Mouse (Mus musculus): Measurements from ENCODE around the gene Prnp. TPM values are rescaled to one million over a fixed set of nuclear protein-coding genes. Genes with fewer than 3 reads are reported as not detected.

Gene Prnp
- polyA plus RNA-seq, 1 experiment from 2014 or later: 63.8 TPM

DNA sequence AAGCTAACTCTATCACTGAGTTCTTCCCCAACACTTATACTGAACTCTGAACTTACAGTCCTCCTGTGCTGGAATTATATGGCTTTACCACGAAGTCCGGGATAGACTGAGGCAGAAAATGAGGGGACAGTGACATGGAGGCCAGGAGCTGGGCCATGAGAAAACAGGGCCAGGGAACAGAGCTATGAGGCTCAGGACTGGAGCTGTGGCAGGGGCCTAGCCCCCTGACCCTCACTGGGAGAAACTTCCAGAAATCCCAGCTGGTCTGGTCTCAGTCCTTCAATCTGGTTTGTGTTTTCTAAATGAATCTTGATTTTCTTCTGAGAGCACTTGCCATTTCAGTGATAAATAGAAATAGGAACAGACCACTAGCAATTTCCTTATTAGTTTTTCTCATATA is 24.5 kb downstream of the Prnp start:
- Histone ChIP-seq H3K9ac (ENCODE audit: low read depth, low read length) (no peak overlapping the region), H3K4me2 (ENCODE audit: low read length) (no peak overlapping the region), H3K36me3 (ENCODE audit: insufficient read depth, low read length) (0 out of 2 replicates have a peak, but pooled peaks cover 3% of the 10 kb centered on the region), H3K27me3 (ENCODE audit: insufficient read depth, low read length) (no peaks in the 10 kb centered on the region), H3K4me3 (replicated peaks; ENCODE audit: low read depth, low read length) (no peak overlapping the region), H3K9me3 (replicated peaks; ENCODE audit: low read length) (no peaks in the 10 kb centered on the region), H3K27ac (no peak overlapping the region), H3K4me1 (replicated peaks; ENCODE audit: insufficient read depth, low read length) (no peaks in the 10 kb centered on the region)
- DNase-seq (ENCODE audit: low spot score) (no peak), ATAC-seq (replicated peaks; ENCODE audit: low FRiP score, low read depth) (no peak)
- 88% methylated on average over 2 of the region's 2 CpGs for WGBS
- TF ChIP-seq CTCF (IDR thresholded peaks at IDR 0.05; ENCODE audit: low read depth): no peak

DNA sequence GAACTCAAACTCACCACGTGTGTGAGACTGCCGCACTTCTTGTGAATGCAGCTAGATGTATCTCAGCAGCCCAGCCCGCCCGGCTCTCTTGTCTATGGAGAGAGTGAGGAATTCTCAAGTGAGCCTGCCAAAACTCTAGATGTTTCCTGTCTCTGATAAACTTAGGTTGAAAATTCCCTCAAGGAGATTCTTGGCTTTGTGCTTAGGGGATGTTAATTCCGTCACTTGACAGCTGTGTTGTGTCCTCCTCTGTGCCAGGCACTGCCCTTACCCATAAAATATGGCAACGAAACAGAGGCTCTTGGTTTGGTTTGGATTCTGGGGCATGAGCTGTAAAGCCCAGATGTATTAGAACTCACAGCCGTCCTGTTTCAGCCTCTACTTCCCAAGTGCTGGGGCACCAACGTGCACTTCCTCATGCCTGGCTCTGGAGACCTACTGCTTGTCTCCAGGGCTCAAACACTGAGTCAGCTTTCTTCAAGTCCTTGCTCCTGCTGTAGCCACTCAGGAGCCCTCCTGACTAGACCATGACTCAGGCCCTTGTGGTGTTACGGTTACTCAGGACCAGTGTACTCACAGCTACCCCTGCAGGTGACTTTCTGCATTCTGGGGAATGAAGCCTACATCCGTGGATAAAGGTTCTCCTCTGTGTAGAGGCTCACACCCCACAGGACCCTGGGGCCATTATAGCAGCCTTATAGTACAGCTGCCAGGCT is 25.8 kb downstream of the Prnp start:
- H3K9ac ChIP-seq (ENCODE audit: low read depth, low read length): no peak overlapping the region
- TF ChIP-seq CTCF (IDR thresholded peaks at IDR 0.05; ENCODE audit: low read depth): peak; percentile 60
- no peak overlapping the region for H3K27ac ChIP-seq
- no peaks in the 10 kb centered on the region for H3K27me3 ChIP-seq (ENCODE audit: insufficient read depth, low read length)
- H3K4me2 ChIP-seq (ENCODE audit: low read length): no peak overlapping the region
- peak; percentile 16 for DNase-seq (ENCODE audit: low spot score)
- peak; percentile 60; the same call in 1 of the 2 replicates for ATAC-seq (replicated peaks; ENCODE audit: low FRiP score, low read depth)
- no peak overlapping the region for H3K4me3 ChIP-seq (replicated peaks; ENCODE audit: low read depth, low read length)
- 0 out of 2 replicates have a peak, but pooled peaks cover 3% of the 10 kb centered on the region for H3K36me3 ChIP-seq (ENCODE audit: insufficient read depth, low read length)
- 61% methylated on average over 10 of the region's 10 CpGs for WGBS
- H3K9me3 ChIP-seq (replicated peaks; ENCODE audit: low read length): no peaks in the 10 kb centered on the region
- no peaks in the 10 kb centered on the region for H3K4me1 ChIP-seq (replicated peaks; ENCODE audit: insufficient read depth, low read length)

- Histone ChIP-seq H3K27me3 (ENCODE audit: insufficient read depth, low read length) (no peaks in the 10 kb centered on the region), H3K4me3 (replicated peaks; ENCODE audit: low read depth, low read length) (no peak overlapping the region), H3K36me3 (ENCODE audit: insufficient read depth, low read length) (0 out of 2 replicates have a peak, but pooled peaks cover 3% of the 10 kb centered on the region), H3K4me2 (ENCODE audit: low read length) (no peak overlapping the region), H3K9me3 (replicated peaks; ENCODE audit: low read length) (no peaks in the 10 kb centered on the region), H3K9ac (ENCODE audit: low read depth, low read length) (no peak overlapping the region), H3K27ac (no peak overlapping the region), H3K4me1 (replicated peaks; ENCODE audit: insufficient read depth, low read length) (no peaks in the 10 kb centered on the region)
- no peak for DNase-seq (ENCODE audit: low spot score)
- no peak for TF ChIP-seq CTCF (IDR thresholded peaks at IDR 0.05; ENCODE audit: low read depth)
- WGBS: 98% methylated on average over 10 of the region's 10 CpGs
- ATAC-seq (replicated peaks; ENCODE audit: low FRiP score, low read depth): no peak
Measured at GRCm38 (mm10) chr2:131936410-131936809, 26.7 kb downstream of the Prnp start.

DNA sequence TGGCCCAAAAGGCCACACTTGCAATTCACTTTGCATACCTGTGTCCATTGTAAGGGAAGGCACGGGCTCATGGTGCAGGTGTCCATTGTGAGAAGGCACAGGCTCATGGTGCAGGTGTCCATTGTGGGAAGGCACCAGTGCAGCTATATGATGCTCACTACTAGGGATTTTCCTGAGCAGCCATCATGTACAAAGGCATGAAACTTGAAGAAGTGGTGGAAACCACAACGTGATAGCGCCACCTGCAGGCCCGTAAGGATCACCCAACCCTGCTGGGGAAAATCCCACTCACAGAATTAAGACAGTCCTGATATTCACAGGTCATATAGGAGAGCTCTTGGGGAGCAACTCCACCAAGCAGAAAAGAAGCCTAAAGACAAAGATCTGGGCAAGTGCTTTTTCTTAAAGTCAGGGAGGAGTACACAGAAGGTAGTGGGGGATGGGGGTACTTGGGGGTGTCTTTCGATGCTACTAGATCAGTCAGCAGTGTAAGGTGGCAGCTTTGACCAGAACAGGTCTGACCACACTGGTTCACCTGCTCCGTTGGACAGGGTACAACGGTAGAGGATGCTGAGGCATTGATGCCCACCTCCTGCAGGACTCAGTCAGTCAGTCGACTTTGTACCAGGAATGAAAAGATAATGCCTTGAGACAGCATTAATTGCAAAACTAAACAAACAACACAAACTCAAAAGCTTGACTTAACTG is 29.8 kb downstream of the Prnp start:
- Histone ChIP-seq H3K36me3 (ENCODE audit: insufficient read depth, low read length) (0 out of 2 replicates have a peak, but pooled peaks cover 3% of the 10 kb centered on the region), H3K4me1 (replicated peaks; ENCODE audit: insufficient read depth, low read length) (no peaks in the 10 kb centered on the region), H3K27me3 (ENCODE audit: insufficient read depth, low read length) (no peaks in the 10 kb centered on the region), H3K27ac (no peak overlapping the region), H3K9ac (ENCODE audit: low read depth, low read length) (no peak overlapping the region), H3K9me3 (replicated peaks; ENCODE audit: low read length) (no peaks in the 10 kb centered on the region), H3K4me3 (replicated peaks; ENCODE audit: low read depth, low read length) (no peak overlapping the region), H3K4me2 (ENCODE audit: low read length) (no peak overlapping the region)
- TF ChIP-seq CTCF (IDR thresholded peaks at IDR 0.05; ENCODE audit: low read depth): peak; percentile 79
- WGBS: 45% methylated on average over 8 of the region's 8 CpGs
- ATAC-seq (replicated peaks; ENCODE audit: low FRiP score, low read depth) (no peak), DNase-seq (ENCODE audit: low spot score) (peak; percentile 81)

DNA sequence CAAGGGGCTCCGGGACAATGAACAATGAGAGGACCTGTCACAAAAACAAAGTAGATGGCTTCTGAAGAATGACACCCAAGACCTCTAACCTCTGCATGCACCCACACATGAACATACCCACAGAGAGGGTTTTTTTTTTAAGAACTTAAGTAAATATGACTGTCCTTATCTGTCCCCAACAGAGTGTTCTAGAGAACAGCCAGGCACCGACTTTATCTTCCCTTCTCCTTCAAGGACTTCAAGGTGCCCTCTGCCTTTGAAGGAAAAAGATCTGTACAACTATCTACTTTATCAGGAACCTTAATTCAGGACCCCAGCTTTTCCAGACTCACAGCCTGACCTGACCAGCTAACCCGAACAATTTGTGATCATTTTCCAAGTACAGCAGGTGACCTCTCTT is 30.8 kb downstream of the Prnp start:
- Histone ChIP-seq H3K27ac (no peak overlapping the region), H3K4me3 (replicated peaks; ENCODE audit: low read depth, low read length) (no peak overlapping the region), H3K36me3 (ENCODE audit: insufficient read depth, low read length) (0 out of 2 replicates have a peak, but pooled peaks cover 3% of the 10 kb centered on the region), H3K27me3 (ENCODE audit: insufficient read depth, low read length) (no peaks in the 10 kb centered on the region), H3K4me1 (replicated peaks; ENCODE audit: insufficient read depth, low read length) (no peaks in the 10 kb centered on the region), H3K9ac (ENCODE audit: low read depth, low read length) (no peak overlapping the region), H3K9me3 (replicated peaks; ENCODE audit: low read length) (no peaks in the 10 kb centered on the region), H3K4me2 (ENCODE audit: low read length) (no peak overlapping the region)
- DNase-seq (ENCODE audit: low spot score) (no peak), ATAC-seq (replicated peaks; ENCODE audit: low FRiP score, low read depth) (no peak)
- TF ChIP-seq CTCF (IDR thresholded peaks at IDR 0.05; ENCODE audit: low read depth): no peak
- WGBS: 67% methylated on average over 3 of the region's 3 CpGs

- Histone ChIP-seq H3K36me3 (ENCODE audit: insufficient read depth, low read length) (0 out of 2 replicates have a peak, but pooled peaks cover 3% of the 10 kb centered on the region), H3K9me3 (replicated peaks; ENCODE audit: low read length) (no peaks in the 10 kb centered on the region), H3K27ac (no peak overlapping the region), H3K4me3 (replicated peaks; ENCODE audit: low read depth, low read length) (no peak overlapping the region), H3K27me3 (ENCODE audit: insufficient read depth, low read length) (no peaks in the 10 kb centered on the region), H3K4me1 (replicated peaks; ENCODE audit: insufficient read depth, low read length) (no peaks in the 10 kb centered on the region), H3K9ac (ENCODE audit: low read depth, low read length) (no peak overlapping the region), H3K4me2 (ENCODE audit: low read length) (no peak overlapping the region)
- DNase-seq (ENCODE audit: low spot score) (no peak), ATAC-seq (replicated peaks; ENCODE audit: low FRiP score, low read depth) (no peak)
- 78% methylated on average over 6 of the region's 6 CpGs for whole genome bisulfite sequencing
- TF ChIP-seq CTCF (IDR thresholded peaks at IDR 0.05; ENCODE audit: low read depth): no peak
Measured at GRCm38 (mm10) chr2:131941501-131941900, 31.8 kb downstream of the Prnp start.

Measured in kidney, postnatal 0 days (tissue).